Mouse (Mus musculus): ENCODE measurements around the gene Akna. TPM values are rescaled to one million over a fixed set of nuclear protein-coding genes. Genes with fewer than 3 reads are reported as not detected.
A peak's percentile ranks its signal among the peaks of the same experiment; 100 is the strongest.
"Not testable (repeated sequence)": the region's sequence is repeated elsewhere in the genome, so short reads cannot be mapped to it uniquely, and the experiment has no call there.

Akna gene
- polyA plus RNA-seq, 1 experiment from 2014 or later = 21.0 TPM

DNA sequence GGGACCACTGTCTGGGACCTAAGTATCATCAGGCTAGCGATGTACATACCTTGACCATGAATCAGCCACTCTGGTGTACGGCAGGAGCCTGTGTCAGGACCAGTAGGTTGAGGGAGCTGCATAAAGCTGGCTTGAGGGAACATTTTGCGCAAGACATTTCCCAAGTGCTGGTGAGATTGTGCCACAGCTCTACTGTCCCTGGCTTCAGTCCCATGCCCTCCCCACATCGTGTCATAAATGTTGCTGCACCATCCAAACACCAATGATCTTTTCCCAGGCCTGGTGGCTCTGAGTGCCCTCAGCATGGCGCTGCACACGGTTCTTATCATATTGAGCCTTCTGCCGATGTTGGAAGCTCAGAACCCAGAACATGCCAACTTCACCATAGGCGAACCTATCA, 58.9 kb downstream of the Akna start, which contains the start of gene Orm1:
Orm1 (plus strand) TSS at position 266 of the 400 bp plus-strand sequence.
- 87% methylated on average over 8 of the region's 8 CpGs for WGBS
- no peak within 1 kb of the TSS for H3K9ac ChIP-seq (ENCODE audit: low read length)
- no peaks in the 10 kb centered on the region for H3K27me3 ChIP-seq (ENCODE audit: control insufficient read depth, insufficient read depth, low read length)
- H3K27ac ChIP-seq (ENCODE audit: low read depth, low read length) = no peak within 1 kb of the TSS
- no peak within 1 kb of the TSS for H3K4me3 ChIP-seq (ENCODE audit: low read depth, low read length)
- H3K4me1 ChIP-seq (replicated peaks; ENCODE audit: control insufficient read depth, insufficient read depth, low read length) = no peaks in the 10 kb centered on the region
- DNase-seq (ENCODE audit: low spot score) (peak; percentile 22), ATAC-seq (replicated peaks; ENCODE audit: low FRiP score) (no peak)
- no peak within 1 kb of the TSS for H3K4me2 ChIP-seq (ENCODE audit: low read depth, low read length, severe bottlenecking)
- no peaks in the 10 kb centered on the region for H3K9me3 ChIP-seq (ENCODE audit: control insufficient read depth, low read length)
- H3K36me3 ChIP-seq (ENCODE audit: control insufficient read depth, insufficient read depth, low read length) = no peaks in the 10 kb centered on the region

DNA sequence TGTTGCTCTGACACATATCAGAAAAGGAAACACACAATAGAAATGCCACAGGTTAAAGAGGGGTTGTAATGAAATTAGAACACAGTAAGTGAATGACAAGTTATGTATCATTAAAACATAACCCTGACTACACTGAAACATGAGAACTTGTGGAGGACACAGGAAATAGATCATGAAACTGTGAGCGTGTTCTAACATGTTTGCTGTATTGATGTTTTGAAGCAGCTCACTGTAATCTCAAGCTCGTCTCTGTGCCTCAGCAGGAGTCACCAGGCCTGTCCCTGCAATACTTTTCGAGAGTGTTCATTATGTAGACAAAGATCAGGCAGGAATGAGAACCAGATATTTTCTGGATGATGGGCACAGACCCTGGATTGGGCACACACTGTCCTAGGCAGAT, 59.5 kb downstream of the Akna start:
- no peak overlapping the region for H3K9ac ChIP-seq (ENCODE audit: low read length)
- DNase-seq (ENCODE audit: low spot score) = no peak
- H3K27ac ChIP-seq (ENCODE audit: low read depth, low read length) = no peak overlapping the region
- H3K9me3 ChIP-seq (ENCODE audit: control insufficient read depth, low read length) = no peaks in the 10 kb centered on the region
- no peak overlapping the region for H3K4me2 ChIP-seq (ENCODE audit: low read depth, low read length, severe bottlenecking)
- no peak for ATAC-seq (replicated peaks; ENCODE audit: low FRiP score)
- H3K4me3 ChIP-seq (ENCODE audit: low read depth, low read length) = no peak overlapping the region
- H3K4me1 ChIP-seq (replicated peaks; ENCODE audit: control insufficient read depth, insufficient read depth, low read length) = no peaks in the 10 kb centered on the region
- no peaks in the 10 kb centered on the region for H3K27me3 ChIP-seq (ENCODE audit: control insufficient read depth, insufficient read depth, low read length)
- WGBS = 70% methylated on average over 3 of the region's 3 CpGs
- H3K36me3 ChIP-seq (ENCODE audit: control insufficient read depth, insufficient read depth, low read length) = no peaks in the 10 kb centered on the region

GRCm38 (mm10) chr4:63342491-63342890, 60.7 kb downstream of the Akna start:
- H3K27ac ChIP-seq (ENCODE audit: low read depth, low read length) = no peak overlapping the region
- H3K4me3 ChIP-seq (ENCODE audit: low read depth, low read length) = no peak overlapping the region
- ATAC-seq (replicated peaks; ENCODE audit: low FRiP score) (no peak), DNase-seq (ENCODE audit: low spot score) (peak; percentile 23)
- H3K27me3 ChIP-seq (ENCODE audit: control insufficient read depth, insufficient read depth, low read length) = no peaks in the 10 kb centered on the region
- no peak overlapping the region for H3K9ac ChIP-seq (ENCODE audit: low read length)
- no peaks in the 10 kb centered on the region for H3K4me1 ChIP-seq (replicated peaks; ENCODE audit: control insufficient read depth, insufficient read depth, low read length)
- H3K9me3 ChIP-seq (ENCODE audit: control insufficient read depth, low read length) = no peaks in the 10 kb centered on the region
- no peaks in the 10 kb centered on the region for H3K36me3 ChIP-seq (ENCODE audit: control insufficient read depth, insufficient read depth, low read length)
- H3K4me2 ChIP-seq (ENCODE audit: low read depth, low read length, severe bottlenecking) = no peak overlapping the region
- WGBS = 74% methylated on average over 4 of the region's 4 CpGs

DNA sequence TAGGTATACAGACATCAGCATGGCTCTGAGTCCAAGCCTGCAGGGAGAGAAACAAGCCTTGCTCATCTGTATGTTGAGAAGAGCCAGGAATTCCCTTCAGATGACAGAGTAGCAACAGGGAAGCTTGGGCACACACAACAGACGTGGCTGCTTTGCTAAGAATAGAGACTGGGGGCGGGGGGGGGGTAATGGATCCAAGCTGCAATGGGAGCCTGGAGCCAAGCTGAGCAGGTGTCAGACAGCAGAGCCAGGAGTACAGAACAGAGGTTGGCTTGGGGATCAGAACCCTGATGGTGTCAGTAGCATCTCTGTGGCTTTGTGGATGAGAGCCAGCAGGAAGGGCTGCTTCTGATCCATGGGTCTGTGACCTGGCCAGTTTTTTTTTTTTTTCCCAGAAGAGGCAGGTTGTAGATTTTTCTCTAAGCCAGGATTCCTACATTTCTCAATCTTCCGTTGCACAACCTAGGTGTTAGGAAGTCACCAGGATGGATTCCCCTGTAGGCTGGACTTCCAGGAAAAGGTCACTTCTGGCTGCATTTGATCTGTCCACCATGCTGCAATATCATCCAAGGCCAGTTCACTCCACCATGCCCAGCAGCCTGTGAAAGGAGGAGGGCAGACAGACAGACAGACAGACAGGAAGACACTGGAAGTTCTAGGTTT, 64.6 kb downstream of the Akna start:
- Histone ChIP-seq H3K27ac (ENCODE audit: low read depth, low read length) (no peak overlapping the region), H3K4me3 (ENCODE audit: low read depth, low read length) (no peak overlapping the region), H3K9me3 (ENCODE audit: control insufficient read depth, low read length) (no peaks in the 10 kb centered on the region), H3K4me1 (replicated peaks; ENCODE audit: control insufficient read depth, insufficient read depth, low read length) (no peaks in the 10 kb centered on the region), H3K9ac (ENCODE audit: low read length) (no peak overlapping the region), H3K36me3 (ENCODE audit: control insufficient read depth, insufficient read depth, low read length) (no peaks in the 10 kb centered on the region), H3K4me2 (ENCODE audit: low read depth, low read length, severe bottlenecking) (no peak overlapping the region), H3K27me3 (ENCODE audit: control insufficient read depth, insufficient read depth, low read length) (no peaks in the 10 kb centered on the region)
- DNase-seq (ENCODE audit: low spot score) (peak; percentile 18), ATAC-seq (replicated peaks; ENCODE audit: low FRiP score) (no peak)
- WGBS = 68% methylated on average over 3 of the region's 3 CpGs

- Histone ChIP-seq H3K4me2 (ENCODE audit: low read depth, low read length, severe bottlenecking) (no peak overlapping the region), H3K27me3 (ENCODE audit: control insufficient read depth, insufficient read depth, low read length) (no peaks in the 10 kb centered on the region), H3K9me3 (ENCODE audit: control insufficient read depth, low read length) (no peaks in the 10 kb centered on the region), H3K27ac (ENCODE audit: low read depth, low read length) (no peak overlapping the region), H3K4me3 (ENCODE audit: low read depth, low read length) (no peak overlapping the region), H3K9ac (ENCODE audit: low read length) (no peak overlapping the region), H3K4me1 (replicated peaks; ENCODE audit: control insufficient read depth, insufficient read depth, low read length) (no peaks in the 10 kb centered on the region), H3K36me3 (ENCODE audit: control insufficient read depth, insufficient read depth, low read length) (no peaks in the 10 kb centered on the region; the same call in 1 of the 2 replicates)
- ATAC-seq (replicated peaks; ENCODE audit: low FRiP score) = 0 out of 2 replicates have a peak, but pooled peaks have one; percentile 7
- WGBS = 98% methylated on average over 4 of the region's 4 CpGs
- no peak for DNase-seq (ENCODE audit: low spot score)
Observed at GRCm38 (mm10) chr4:63333403-63333802, 69.8 kb downstream of the Akna start.

GRCm38 (mm10) chr4:63323275-63323815, 79.8 kb downstream of the Akna start:
- Histone ChIP-seq H3K4me3 (ENCODE audit: low read depth, low read length) (no peak overlapping the region), H3K27ac (ENCODE audit: low read depth, low read length) (no peak overlapping the region), H3K27me3 (ENCODE audit: control insufficient read depth, insufficient read depth, low read length) (no peaks in the 10 kb centered on the region), H3K4me1 (replicated peaks; ENCODE audit: control insufficient read depth, insufficient read depth, low read length) (no peaks in the 10 kb centered on the region), H3K4me2 (ENCODE audit: low read depth, low read length, severe bottlenecking) (no peak overlapping the region), H3K9ac (ENCODE audit: low read length) (no peak overlapping the region), H3K9me3 (ENCODE audit: control insufficient read depth, low read length) (no peaks in the 10 kb centered on the region), H3K36me3 (ENCODE audit: control insufficient read depth, insufficient read depth, low read length) (no peaks in the 10 kb centered on the region)
- ATAC-seq (replicated peaks; ENCODE audit: low FRiP score) (no peak), DNase-seq (ENCODE audit: low spot score) (peak; percentile 50)
- WGBS = 85% methylated on average over 8 of the region's 8 CpGs

DNA sequence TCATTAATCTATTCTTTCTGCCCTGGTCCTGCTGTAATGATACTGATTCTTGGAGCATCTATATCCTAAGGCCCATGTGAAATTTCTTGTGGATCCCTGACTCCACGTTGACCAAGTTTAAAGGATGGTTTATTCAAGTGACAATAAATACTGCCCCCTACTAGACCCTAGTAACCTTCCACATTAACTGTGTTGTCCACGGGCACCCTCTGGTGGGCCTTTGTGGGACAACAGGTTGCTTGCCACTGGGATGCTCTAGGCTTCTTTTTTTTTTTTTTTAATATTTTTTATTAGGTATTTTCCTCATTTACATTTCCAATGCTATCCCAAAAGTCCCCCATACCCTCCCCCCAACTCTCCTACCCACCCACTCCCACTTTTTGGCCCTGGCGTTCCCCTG, 83.6 kb downstream of the Akna start:
- H3K4me1 ChIP-seq (replicated peaks; ENCODE audit: control insufficient read depth, insufficient read depth, low read length); H3K9me3 ChIP-seq (ENCODE audit: control insufficient read depth, low read length); ATAC-seq (replicated peaks; ENCODE audit: low FRiP score); H3K27ac ChIP-seq (ENCODE audit: low read depth, low read length); H3K36me3 ChIP-seq (ENCODE audit: control insufficient read depth, insufficient read depth, low read length); H3K4me3 ChIP-seq (ENCODE audit: low read depth, low read length); H3K4me2 ChIP-seq (ENCODE audit: low read depth, low read length, severe bottlenecking); H3K9ac ChIP-seq (ENCODE audit: low read length); H3K27me3 ChIP-seq (ENCODE audit: control insufficient read depth, insufficient read depth, low read length): not testable (repeated sequence)
- peak; percentile 70 for DNase-seq (ENCODE audit: low spot score)
- WGBS = 32% methylated on average over 3 of the region's 3 CpGs

All from forebrain, embryonic 11.5 days (tissue).